Mouse (Mus musculus) heart, adult 2 months (tissue): ENCODE results near the gene Tmem243. TPM values are rescaled to one million over a fixed set of nuclear protein-coding genes. Genes with fewer than 3 reads are reported as not detected.

Source experiments
- DNase-seq, 2 experiments: peaks; one replicate each; pipeline ENCODE4 v3.0.0; 2021
- H3K27ac ChIP-seq: fragments of 200-600 bp; 2 replicates; pipeline ENCODE4 v1.8.1; 2022
- H3K27me3 ChIP-seq: fragments of 200-500 bp; 2 replicates; pipeline ENCODE4 v1.6.1; 2012; ENCODE audit warnings: mild to moderate bottlenecking, low read length, inconsistent platforms, mixed read lengths; ENCODE audit not compliant: control insufficient read depth, insufficient read depth
- H3K36me3 ChIP-seq: fragments of 200-500 bp; 2 replicates; pipeline ENCODE4 v1.6.1; 2012; ENCODE audit warnings: low read length, inconsistent platforms; ENCODE audit not compliant: control insufficient read depth, insufficient read depth
- H3K4me1 ChIP-seq: fragments of 200-500 bp; 2 replicates; pipeline ENCODE4 v1.6.1; 2011; ENCODE audit warnings: low read length; ENCODE audit not compliant: control insufficient read depth, insufficient read depth
- H3K4me3 ChIP-seq: fragments of 200-600 bp; 2 replicates; pipeline ENCODE4 v1.8.1; 2022
- H3K79me2 ChIP-seq: fragments of 200-500 bp; replicated peaks from 2 replicates; pipeline ENCODE4 v1.6.1; 2012; ENCODE audit warnings: mild to moderate bottlenecking, inconsistent platforms, low read length, moderate library complexity, mixed read lengths; ENCODE audit not compliant: control insufficient read depth, insufficient read depth
- H3K9ac ChIP-seq: fragments of 200-500 bp; 2 replicates; pipeline ENCODE4 v1.6.1; 2012; ENCODE audit warnings: low read depth, mild to moderate bottlenecking, control low read depth, inconsistent platforms, low read length, mixed read lengths
- CTCF ChIP-seq: fragments of 200-600 bp; IDR thresholded peaks from 2 replicates; pipeline ENCODE4 v1.8.1; 2022; ENCODE audit warnings: antibody characterized with exemption, mild to moderate bottlenecking, moderate library complexity
- EP300 ChIP-seq: fragments of 200-500 bp; IDR thresholded peaks from 2 replicates; pipeline ENCODE4 v1.6.1; 2011; ENCODE audit warnings: low read depth, low read length, control low read depth; ENCODE audit not compliant: insufficient read depth
- POLR2A ChIP-seq: fragments of 200-500 bp; IDR thresholded peaks from 2 replicates; pipeline ENCODE4 v1.6.1; 2011; ENCODE audit warnings: mild to moderate bottlenecking, low read depth, low read length, control low read depth; ENCODE audit not compliant: insufficient read depth
- WGBS: fragments of 180-500 bp; shearing (Covaris S2); methylation state at CpG from one replicate; pipeline ENCODE4 v1.1.7; 2018; 5-methylcytosine and 5-hydroxymethylcytosine counted together
- intact Hi-C: fragments of 180-260 bp; cut with DNase I; formaldehyde crosslinking; loops from one replicate; pipeline ENCODE4 v1.15.1; 2025
- polyA plus RNA-seq: library from polyadenylated mRNA; depleted of rRNA; stranded (reverse); fragments of >200 nt; gene quantifications from 2 replicates; pipeline ENCODE4 v1.2.3, GENCODE M21; 2012
- total RNA-seq, 2 experiments: library from RNA; stranded (reverse); gene quantifications; 2 replicates each; pipeline ENCODE4 v1.2.3; 2021

The Tmem243 gene
- total and polyA plus RNA-seq, 3 experiments, result 8.1 to 14.0 (median 9.8) TPM

DNA sequence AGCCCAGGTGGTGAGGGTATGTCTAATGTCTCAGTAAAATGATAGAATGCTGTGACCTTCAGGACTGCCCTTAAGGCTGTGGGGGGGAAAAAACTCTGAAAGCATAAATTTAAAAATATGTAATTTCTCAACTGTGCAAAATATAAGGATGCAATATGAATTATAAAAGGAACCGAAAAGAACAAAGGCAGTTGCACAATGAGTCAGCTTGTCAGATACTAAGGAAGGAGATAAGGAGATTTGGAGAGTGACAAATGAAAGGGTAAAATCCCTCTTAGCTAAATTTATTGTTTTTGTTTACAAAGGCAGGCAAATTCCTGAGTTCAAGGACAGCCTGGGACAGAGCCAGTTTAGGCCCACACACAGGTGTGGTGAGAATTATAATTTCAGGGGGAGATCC lies 36.3 kb upstream of the Tmem243 start:
- 67% methylated on average over 1 of the region's 1 CpGs for WGBS
- intact Hi-C loops, result no loop called here
- TF ChIP-seq EP300 (no peak), POLR2A (no peak), CTCF (no peak)

GRCm38 (mm10) chr5:9068886-9069285 lies 31.6 kb upstream of the Tmem243 start:
- intact Hi-C loops, result no loop called here
- no peaks in the 10 kb centered on the region for H3K27me3 ChIP-seq
- TF ChIP-seq CTCF, result peak; percentile 24; the same call in 1 of the 2 replicates
- TF ChIP-seq POLR2A, result no peak
- TF ChIP-seq EP300, result no peak
- no peak overlapping the region for H3K27ac ChIP-seq
- DNase-seq, result peak; percentile 32 to 71
- no peaks in the 10 kb centered on the region for H3K4me1 ChIP-seq
- H3K9ac ChIP-seq, result no peak overlapping the region
- no peak overlapping the region for H3K4me3 ChIP-seq
- WGBS, result 3% methylated on average over 2 of the region's 2 CpGs
- H3K79me2 ChIP-seq, result no peaks in the 10 kb centered on the region
- no peaks in the 10 kb centered on the region for H3K36me3 ChIP-seq

More for the DNA sequence above, 36.3 kb upstream of the Tmem243 start:
- no peak overlapping the region for H3K4me3 ChIP-seq
- no peaks in the 10 kb centered on the region for H3K79me2 ChIP-seq
- DNase-seq, result no peak
- H3K27me3 ChIP-seq, result no peaks in the 10 kb centered on the region
- no peaks in the 10 kb centered on the region for H3K4me1 ChIP-seq
- H3K27ac ChIP-seq, result no peak overlapping the region
- H3K9ac ChIP-seq, result no peak overlapping the region
- H3K36me3 ChIP-seq, result no peaks in the 10 kb centered on the region

DNA sequence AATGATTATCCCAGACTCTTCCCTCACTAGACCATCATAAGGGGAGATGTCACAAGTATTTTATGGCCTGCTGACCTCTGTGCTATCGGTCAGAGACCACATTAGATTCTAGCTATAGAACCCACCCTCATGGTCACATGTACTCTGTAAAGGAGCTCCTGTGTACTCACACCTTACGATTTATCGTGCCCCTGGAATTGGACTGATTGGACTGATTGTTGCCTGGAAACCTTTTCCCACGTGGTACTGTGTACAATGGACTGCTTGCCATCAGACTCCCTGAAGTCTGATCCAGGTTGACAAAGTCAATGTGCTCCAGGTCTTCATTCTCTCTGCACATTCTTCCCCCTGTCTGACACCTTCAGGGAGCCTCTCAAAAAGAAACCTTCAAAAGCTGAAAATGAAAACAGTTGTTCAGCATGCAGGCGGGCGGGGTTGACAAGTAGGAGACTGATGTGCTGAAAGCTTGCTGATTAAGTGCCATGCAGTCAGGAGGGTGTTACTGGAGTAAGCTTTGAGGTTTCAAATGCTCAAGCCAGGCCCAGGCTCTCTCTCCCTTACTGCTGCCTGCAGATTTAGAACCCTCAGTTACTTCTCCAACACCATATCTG lies 30.8 kb upstream of the Tmem243 start:
- 78% methylated on average over 6 of the region's 6 CpGs for WGBS

GRCm38 (mm10) chr5:9071360-9071759 lies 29.1 kb upstream of the Tmem243 start:
- WGBS, result 74% methylated on average over 3 of the region's 3 CpGs
- no peak overlapping the region for H3K4me3 ChIP-seq
- TF ChIP-seq POLR2A, result no peak
- TF ChIP-seq EP300, result no peak
- TF ChIP-seq CTCF, result no peak
- intact Hi-C loops, result loop anchor here (10.0 kb wide), 1 partner anchor 353 kb away; no protein-coding TSS in a partner anchor
- no peak overlapping the region for H3K27ac ChIP-seq
- H3K9ac ChIP-seq, result no peak overlapping the region
- H3K27me3 ChIP-seq, result no peaks in the 10 kb centered on the region
- no peaks in the 10 kb centered on the region for H3K4me1 ChIP-seq
- no peaks in the 10 kb centered on the region for H3K79me2 ChIP-seq
- DNase-seq, result no peak
- no peaks in the 10 kb centered on the region for H3K36me3 ChIP-seq

More for the DNA sequence above, 30.8 kb upstream of the Tmem243 start:
- no peak for TF ChIP-seq EP300
- TF ChIP-seq POLR2A, result no peak
- no peak for TF ChIP-seq CTCF
- Histone ChIP-seq H3K27me3 (no peaks in the 10 kb centered on the region), H3K4me1 (no peaks in the 10 kb centered on the region), H3K9ac (no peak overlapping the region), H3K27ac (no peak overlapping the region), H3K4me3 (no peak overlapping the region), H3K36me3 (no peaks in the 10 kb centered on the region), H3K79me2 (no peaks in the 10 kb centered on the region)
- DNase-seq, result no peak
- intact Hi-C loops, result loop anchor here (10.0 kb wide), 1 partner anchor 355 kb away; no protein-coding TSS in a partner anchor

DNA sequence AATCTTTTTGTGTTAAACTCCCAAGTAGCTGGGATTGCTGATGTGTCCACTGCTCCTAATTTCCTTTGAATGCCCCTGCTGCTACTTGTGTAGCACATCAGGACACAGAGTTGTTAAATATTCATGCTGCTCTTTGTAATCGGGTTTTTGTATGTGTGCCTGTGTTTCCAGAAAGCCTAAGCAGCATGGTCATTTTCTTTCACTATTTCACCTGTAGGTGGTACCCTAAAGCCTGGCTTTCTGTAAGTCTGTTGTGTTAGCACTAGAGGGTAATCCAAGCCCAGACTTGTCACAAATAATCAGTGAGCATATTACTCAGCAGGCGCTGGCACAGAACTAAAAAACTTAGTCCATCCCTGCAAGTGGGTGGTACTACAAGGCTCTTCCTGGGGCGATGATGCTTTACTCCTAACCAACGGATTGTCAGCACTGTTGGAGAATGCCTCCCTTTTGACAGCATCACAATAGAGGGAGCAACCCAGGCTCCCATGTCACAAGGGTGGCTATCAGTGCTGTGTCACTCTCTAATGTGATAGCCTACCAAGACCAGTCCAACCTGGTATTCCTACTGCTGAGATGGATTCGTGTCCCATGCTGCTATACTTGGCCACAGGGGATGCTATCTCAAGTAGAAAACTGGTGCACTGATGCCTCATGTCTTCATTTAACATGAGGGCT lies 27.2 kb upstream of the Tmem243 start:
- Histone ChIP-seq H3K4me3 (no peak overlapping the region), H3K79me2 (no peaks in the 10 kb centered on the region), H3K4me1 (no peaks in the 10 kb centered on the region), H3K27me3 (no peaks in the 10 kb centered on the region), H3K9ac (no peak overlapping the region), H3K36me3 (no peaks in the 10 kb centered on the region), H3K27ac (no peak overlapping the region)
- 56% methylated on average over 5 of the region's 5 CpGs for WGBS
- no peak for DNase-seq
- intact Hi-C loops, result loop anchor here (1.0 to 10.0 kb wide), 2 partner anchors 38 to 351 kb away; no protein-coding TSS in a partner anchor
- no peak for TF ChIP-seq POLR2A
- TF ChIP-seq CTCF, result peak; percentile 72

- DNase-seq, result no peak
- no peak overlapping the region for H3K27ac ChIP-seq
- no peaks in the 10 kb centered on the region for H3K4me1 ChIP-seq
- H3K4me3 ChIP-seq, result no peak overlapping the region
- H3K27me3 ChIP-seq, result no peaks in the 10 kb centered on the region
- intact Hi-C loops, result loop anchor here (10.0 kb wide), 1 partner anchor 345 kb away; no protein-coding TSS in a partner anchor
- TF ChIP-seq CTCF (no peak), POLR2A (no peak), EP300 (no peak)
- H3K79me2 ChIP-seq, result no peaks in the 10 kb centered on the region
- H3K36me3 ChIP-seq, result no peaks in the 10 kb centered on the region
- no peak overlapping the region for H3K9ac ChIP-seq
Measured at GRCm38 (mm10) chr5:9079773-9080501, 20.5 kb upstream of the Tmem243 start.
